Mouse (Mus musculus) thymus, postnatal 0 days (tissue): ENCODE measurements around the gene Prss54. TPM values are rescaled to one million over a fixed set of nuclear protein-coding genes. Genes with fewer than 3 reads are reported as not detected.

ENCODE experiments used
- DNase-seq: peaks from one replicate; pipeline ENCODE4 v3.0.0-alpha.2; 2015; ENCODE audit warnings: low spot score
- polyA plus RNA-seq: library from polyadenylated mRNA; unstranded; fragments of >200 nt; fragmentation: Nextera tagmentation; extraction: Ambion mirVana; gene quantifications from 2 replicates; pipeline ENCODE4 v1.2.1, GENCODE M21; 2015

Prss54 gene
- polyA plus RNA-seq, 1 experiment from 2014 or later: not detected

DNA sequence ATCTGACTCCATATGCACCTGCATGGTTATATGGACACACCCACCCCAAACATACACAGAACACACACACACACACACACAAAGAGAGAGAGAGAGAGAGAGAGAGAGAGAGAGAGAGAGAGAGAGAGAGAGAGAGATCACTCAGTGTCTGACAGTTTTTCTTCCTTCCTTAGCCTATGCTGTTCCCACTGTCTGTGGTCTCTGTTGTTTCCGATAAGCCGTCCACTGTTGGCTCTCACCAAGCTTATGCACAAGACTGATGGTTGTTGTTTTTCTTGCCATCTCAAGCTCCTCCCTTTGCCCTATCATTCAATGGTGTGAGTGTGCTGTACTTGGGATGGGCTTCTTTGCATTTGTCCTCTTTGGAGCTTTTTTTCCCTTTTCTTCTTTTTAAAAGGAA, 20.2 kb downstream of the Prss54 start:
- DNase-seq: no peak

- DNase-seq: no peak
These were observed 24.6 kb downstream of the Prss54 start for GRCm38 (mm10) chr8:95551577-95551976.

GRCm38 (mm10) chr8:95549871-95550829, 26.0 kb downstream of the Prss54 start:
- DNase-seq: no peak

- DNase-seq: no peak
These were observed 28.2 kb downstream of the Prss54 start for GRCm38 (mm10) chr8:95547931-95548330.

DNA sequence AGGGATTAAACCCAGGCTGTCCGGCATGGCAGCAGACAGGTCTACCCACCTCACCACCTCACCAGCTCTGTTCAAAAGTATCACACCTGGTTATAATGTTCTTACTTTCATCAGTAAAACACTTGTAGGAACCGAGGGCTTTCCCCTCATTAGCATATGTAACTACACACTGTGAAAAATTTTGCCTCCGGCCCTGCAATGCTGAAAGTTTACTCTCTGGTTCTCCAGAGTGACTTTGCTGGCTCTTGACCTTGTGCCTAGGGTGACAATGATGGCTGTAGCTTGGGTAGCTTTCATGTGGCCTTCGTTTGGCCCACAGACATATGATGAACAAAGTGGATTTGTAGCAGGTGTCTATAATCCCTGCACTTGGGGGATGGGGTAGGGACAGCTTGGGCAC, 29.2 kb downstream of the Prss54 start:
- DNase-seq: no peak

- no peak for DNase-seq
These were observed 30.3 kb downstream of the Prss54 start for GRCm38 (mm10) chr8:95545815-95546214.

GRCm38 (mm10) chr8:95543065-95543464, 33.1 kb downstream of the Prss54 start:
- no peak for DNase-seq

- DNase-seq: no peak
These were observed 33.9 kb downstream of the Prss54 start for GRCm38 (mm10) chr8:95542191-95542590.

- no peak for DNase-seq
These were observed 36.7 kb downstream of the Prss54 start for GRCm38 (mm10) chr8:95539487-95539886.

DNA sequence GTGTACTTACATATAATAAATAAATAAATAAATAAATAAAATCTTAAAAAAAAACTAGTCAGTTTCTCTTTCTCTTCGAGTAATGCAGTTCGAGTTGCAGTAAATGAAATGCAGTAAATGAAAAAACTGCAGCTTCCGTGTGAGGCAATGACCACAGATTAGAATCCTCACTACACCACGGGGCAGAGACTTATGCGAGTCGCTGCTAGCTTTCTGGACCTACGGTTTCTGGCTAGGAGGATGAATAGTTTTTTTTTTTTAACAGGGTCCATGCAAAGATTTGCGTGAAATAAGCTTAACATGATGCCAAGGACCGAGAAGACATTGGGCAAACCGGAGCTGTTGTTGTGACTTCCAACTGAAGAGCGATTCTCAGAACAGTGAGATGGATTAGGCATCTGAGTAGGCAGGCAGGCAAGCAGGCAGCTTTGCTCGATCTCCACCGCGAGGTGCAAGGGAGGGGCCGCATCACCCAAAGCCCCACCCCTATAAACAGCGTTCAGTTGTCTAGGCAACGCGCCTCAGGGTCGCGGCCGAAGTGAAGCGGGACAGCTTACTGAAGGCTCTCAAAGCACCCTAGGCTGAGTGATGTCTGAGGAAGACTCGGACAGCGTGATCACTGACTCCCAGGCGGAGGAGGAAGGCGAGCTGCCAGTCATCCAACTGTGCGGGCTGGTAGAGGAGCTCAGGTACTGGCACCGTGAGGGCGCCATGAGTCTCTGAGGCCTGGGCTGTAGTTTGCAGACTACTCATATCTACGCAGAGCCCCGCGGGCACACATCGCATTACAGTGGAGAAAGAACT, 42.4 kb downstream of the Prss54 start, which contains the start of gene Ccdc113:
Gene Ccdc113, plus strand, starts transcription at position 502 of the 804 bp plus-strand sequence.
- DNase-seq: no peak

DNA sequence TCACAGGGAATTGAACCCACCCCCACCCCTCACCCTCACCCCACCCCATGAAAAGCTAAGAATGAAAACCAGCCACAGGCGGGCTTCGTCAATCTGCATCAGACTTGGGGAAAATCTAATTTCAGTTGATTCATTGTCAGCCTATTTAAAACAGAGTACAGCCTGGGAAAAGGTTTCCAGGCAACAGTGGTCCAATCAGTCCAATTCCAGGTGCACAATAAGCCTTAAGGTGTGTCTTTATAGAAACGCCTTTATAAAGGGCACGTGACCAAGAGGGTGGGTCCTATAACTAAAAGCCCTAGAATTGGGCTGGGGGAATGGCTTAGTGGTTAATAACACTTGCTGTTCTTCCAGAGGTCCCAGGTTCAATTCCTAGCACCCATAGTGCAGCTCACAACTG, 43.9 kb downstream of the Prss54 start:
- DNase-seq: no peak

GRCm38 (mm10) chr8:95528750-95529310, 47.3 kb downstream of the Prss54 start:
- no peak for DNase-seq

DNA sequence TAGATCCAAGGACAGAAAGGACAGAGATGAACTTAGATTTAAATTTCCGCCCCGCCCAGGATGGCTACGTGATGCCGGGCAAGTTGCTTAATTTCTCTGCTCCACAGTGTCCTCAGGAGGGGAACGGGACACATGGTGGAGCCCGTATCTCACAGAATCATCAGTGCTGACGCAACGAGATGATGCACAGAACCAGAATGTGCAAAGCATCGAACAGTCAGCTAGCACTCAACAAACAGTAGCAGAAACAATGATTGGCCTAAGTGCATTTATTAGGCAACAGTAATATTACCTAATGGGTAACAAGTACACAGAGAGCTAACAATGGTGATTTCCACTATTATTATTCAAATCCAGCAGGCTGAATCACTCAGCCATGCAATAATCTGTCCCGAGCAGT, 47.9 kb downstream of the Prss54 start:
- no peak for DNase-seq

DNA sequence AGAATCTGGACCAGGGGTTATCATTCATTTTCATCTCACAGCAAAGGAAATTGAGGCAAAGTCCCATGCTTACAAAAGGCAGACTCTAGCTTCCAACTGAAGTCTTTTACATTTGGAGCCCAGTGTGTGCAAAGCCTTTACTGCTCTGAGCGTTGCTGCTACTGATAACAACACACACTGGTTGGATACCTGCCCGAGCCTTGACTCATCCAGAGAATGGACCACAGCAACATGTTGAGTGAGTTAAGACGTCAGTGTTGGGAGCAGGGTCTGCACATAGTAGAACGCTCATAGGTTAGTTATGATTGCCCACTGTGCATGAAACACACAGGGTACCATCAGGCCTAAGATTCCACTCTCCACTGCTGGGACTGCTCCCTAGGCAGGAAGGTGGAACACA, 52.1 kb downstream of the Prss54 start:
- no peak for DNase-seq

GRCm38 (mm10) chr8:95516928-95517327, 59.2 kb downstream of the Prss54 start:
- DNase-seq: no peak

DNA sequence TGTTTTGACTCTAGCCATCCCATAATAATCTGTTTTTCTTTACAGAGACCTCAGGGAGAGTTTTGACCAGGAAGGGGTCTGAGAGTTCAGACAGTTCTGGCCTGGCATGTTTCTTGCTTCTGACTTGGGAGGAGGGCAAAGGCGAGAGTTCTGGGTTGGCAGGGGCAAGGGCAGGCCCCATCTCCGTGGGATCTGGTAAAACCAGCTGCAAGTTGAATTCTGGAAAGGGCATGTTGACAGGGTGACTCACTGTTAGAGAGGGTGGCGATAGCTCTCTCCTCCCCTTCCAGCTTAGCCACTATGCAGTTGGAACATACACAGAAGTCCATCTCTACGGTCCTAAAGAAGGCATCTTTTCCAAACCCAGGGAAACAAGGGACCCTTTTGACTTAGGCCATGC, 62.9 kb downstream of the Prss54 start:
- DNase-seq: no peak

- no peak for DNase-seq
These were observed 63.9 kb downstream of the Prss54 start for GRCm38 (mm10) chr8:95512257-95512656.

Other genes starting within 250 kb of the Prss54 start
- 6.6 and 6.7 TPM in 2 replicates for gene Zfp319, start 244.4 kb downstream of the Prss54 start, polyA plus RNA-seq
- gene Usb1, start 244.1 kb downstream of the Prss54 start, polyA plus RNA-seq: 34.1 and 35.8 TPM in 2 replicates
- gene Mmp15, start 224.1 kb downstream of the Prss54 start, polyA plus RNA-seq: 4.0 and 4.5 TPM in 2 replicates
- gene Cfap20, start 141.5 kb downstream of the Prss54 start, polyA plus RNA-seq: 94.4 and 104 TPM in 2 replicates
- 10.7 and 13.9 TPM in 2 replicates for gene Csnk2a2, start 86.3 kb downstream of the Prss54 start, polyA plus RNA-seq
- gene Ccdc113, start 42.3 kb downstream of the Prss54 start, polyA plus RNA-seq: 0.22 and 0.42 TPM in 2 replicates
- 19.5 and 21.7 TPM in 2 replicates for gene Gins3, start 57.1 kb upstream of the Prss54 start, polyA plus RNA-seq
- gene Ndrg4, start 100.6 kb upstream of the Prss54 start, polyA plus RNA-seq: 3.2 and 4.1 TPM in 2 replicates
- gene Setd6, start 139.5 kb upstream of the Prss54 start, polyA plus RNA-seq: 19.7 and 20.4 TPM in 2 replicates
- gene Cnot1, start 231.1 kb upstream of the Prss54 start, polyA plus RNA-seq: 45.2 and 48.8 TPM in 2 replicates
- gene Sap18b, start 249.0 kb upstream of the Prss54 start, polyA plus RNA-seq: 437 and 462 TPM in 2 replicates